Mouse (Mus musculus): ENCODE results near the gene Kdm4c. TPM values are rescaled to one million over a fixed set of nuclear protein-coding genes. Genes with fewer than 3 reads are reported as not detected.
A peak's percentile ranks its signal among the peaks of the same experiment; 100 is the strongest.

Gene Kdm4c
- polyA plus RNA-seq, 1 experiment from 2014 or later = 6.5 TPM

- no peak for ATAC-seq
- no peak for TF ChIP-seq CTCF (IDR thresholded peaks at IDR 0.05; ENCODE audit: low read depth)
- no peaks in the 10 kb centered on the region for H3K27me3 ChIP-seq (replicated peaks; ENCODE audit: control insufficient read depth, insufficient read depth, low read length)
- no peak overlapping the region for H3K4me3 ChIP-seq (ENCODE audit: low read depth, low read length)
- no peak overlapping the region for H3K27ac ChIP-seq (ENCODE audit: low read depth, low read length)
- H3K4me2 ChIP-seq (replicated peaks; ENCODE audit: low read depth) = no peak overlapping the region
- no peak overlapping the region for H3K9ac ChIP-seq (ENCODE audit: low read depth, low read length)
- no peaks in the 10 kb centered on the region for H3K36me3 ChIP-seq (ENCODE audit: control insufficient read depth, insufficient read depth)
- H3K4me1 ChIP-seq (replicated peaks; ENCODE audit: control insufficient read depth, insufficient read depth, low read length) = no peaks in the 10 kb centered on the region
- 84% methylated on average over 3 of the region's 3 CpGs for WGBS
- no peaks in the 10 kb centered on the region for H3K9me3 ChIP-seq (ENCODE audit: control insufficient read depth)
Measured at GRCm38 (mm10) chr4:74233534-74233933, 8.8 kb upstream of the Kdm4c start.

GRCm38 (mm10) chr4:74251348-74252244 is 9.3 kb downstream of the Kdm4c start:
- peak; percentile 40 for TF ChIP-seq CTCF (IDR thresholded peaks at IDR 0.05; ENCODE audit: low read depth)
- Histone ChIP-seq H3K9ac (ENCODE audit: low read depth, low read length) (peak overlapping the region; percentile 88), H3K27ac (ENCODE audit: low read depth, low read length) (peak overlapping the region; percentile 88), H3K4me3 (ENCODE audit: low read depth, low read length) (peak overlapping the region; percentile 98), H3K4me1 (replicated peaks; ENCODE audit: control insufficient read depth, insufficient read depth, low read length) (no peaks in the 10 kb centered on the region), H3K36me3 (ENCODE audit: control insufficient read depth, insufficient read depth) (no peaks in the 10 kb centered on the region), H3K9me3 (ENCODE audit: control insufficient read depth) (no peaks in the 10 kb centered on the region), H3K27me3 (replicated peaks; ENCODE audit: control insufficient read depth, insufficient read depth, low read length) (no peaks in the 10 kb centered on the region), H3K4me2 (replicated peaks; ENCODE audit: low read depth) (peak overlapping the region; percentile 89)
- ATAC-seq = peak; percentile 99
- WGBS = under 1% methylated on average over 59 of the region's 68 CpGs

DNA sequence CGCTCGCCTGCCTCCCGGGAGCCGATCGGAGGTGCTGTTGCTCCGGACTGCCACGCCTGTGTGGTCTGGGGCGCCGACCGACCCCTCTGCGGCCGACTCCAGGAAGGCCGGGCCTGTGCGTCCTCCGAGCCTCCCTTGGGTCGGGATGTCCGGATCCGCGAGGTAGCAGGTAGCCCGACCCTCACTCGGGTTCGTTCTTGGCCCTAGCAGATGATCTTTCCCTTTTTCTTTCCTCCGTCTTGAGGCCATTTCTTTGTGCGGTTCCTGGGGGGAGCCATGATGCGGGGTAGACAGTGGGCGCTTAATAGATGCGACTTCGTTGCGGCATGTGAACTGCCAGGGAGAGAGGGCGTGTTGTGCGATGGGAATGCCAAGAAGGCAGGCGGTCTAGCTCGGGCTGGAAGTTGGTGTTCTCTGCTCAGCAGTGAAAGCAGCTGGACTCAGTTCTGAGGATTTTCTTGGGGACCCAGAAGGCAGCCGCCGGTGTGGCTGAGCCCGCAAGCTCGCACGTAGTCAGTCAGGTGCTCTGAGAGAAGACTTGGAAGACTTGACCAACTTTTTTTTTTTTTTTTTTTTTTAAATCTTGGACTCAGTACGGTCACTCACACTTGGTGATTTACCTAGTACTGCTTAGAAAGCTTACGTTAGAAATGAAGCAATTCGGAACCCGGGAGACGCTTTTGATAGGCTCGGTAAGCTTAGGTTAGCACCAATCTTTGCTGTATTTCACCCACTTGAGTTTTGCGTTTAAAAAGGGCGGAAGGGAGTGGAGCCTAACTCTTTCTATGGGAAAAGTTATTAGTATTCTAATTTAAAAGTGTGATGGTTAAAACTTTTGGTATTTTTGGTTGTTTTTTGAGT is 10.2 kb downstream of the Kdm4c start:
- Histone ChIP-seq H3K9me3 (ENCODE audit: control insufficient read depth) (no peaks in the 10 kb centered on the region), H3K4me2 (replicated peaks; ENCODE audit: low read depth) (peak overlapping the region; percentile 89), H3K4me1 (replicated peaks; ENCODE audit: control insufficient read depth, insufficient read depth, low read length) (no peaks in the 10 kb centered on the region), H3K9ac (ENCODE audit: low read depth, low read length) (peak overlapping the region; percentile 88), H3K27ac (ENCODE audit: low read depth, low read length) (peak overlapping the region; percentile 88), H3K4me3 (ENCODE audit: low read depth, low read length) (peak overlapping the region; percentile 98), H3K36me3 (ENCODE audit: control insufficient read depth, insufficient read depth) (no peaks in the 10 kb centered on the region), H3K27me3 (replicated peaks; ENCODE audit: control insufficient read depth, insufficient read depth, low read length) (no peaks in the 10 kb centered on the region)
- peak; percentile 14; the same call in 1 of the 2 replicates for ATAC-seq
- under 1% methylated on average over 46 of the region's 46 CpGs for WGBS
- TF ChIP-seq CTCF (IDR thresholded peaks at IDR 0.05; ENCODE audit: low read depth) = no peak

DNA sequence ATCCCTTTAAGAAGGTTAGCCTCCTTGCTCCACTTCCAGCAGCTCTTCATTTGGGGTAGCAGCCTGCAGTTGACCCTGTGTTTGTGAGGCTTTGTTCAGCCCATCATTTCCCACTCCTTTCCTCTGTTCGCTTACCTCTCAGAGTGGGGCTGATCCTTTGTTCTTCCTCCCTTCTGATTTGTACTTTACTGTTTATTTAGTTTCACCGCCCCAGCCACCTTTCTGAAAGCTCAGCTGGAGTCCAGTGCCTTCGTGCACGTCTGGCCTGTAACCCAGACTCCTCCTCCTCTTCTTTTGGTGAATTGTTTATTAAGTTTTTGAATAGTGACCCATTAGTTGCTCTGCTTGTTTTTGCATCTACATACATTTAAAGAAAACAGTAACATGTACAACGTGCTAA is 15.6 kb downstream of the Kdm4c start:
- H3K4me1 ChIP-seq (replicated peaks; ENCODE audit: control insufficient read depth, insufficient read depth, low read length) = no peaks in the 10 kb centered on the region
- H3K27me3 ChIP-seq (replicated peaks; ENCODE audit: control insufficient read depth, insufficient read depth, low read length) = no peaks in the 10 kb centered on the region
- H3K27ac ChIP-seq (ENCODE audit: low read depth, low read length) = no peak overlapping the region
- H3K4me2 ChIP-seq (replicated peaks; ENCODE audit: low read depth) = no peak overlapping the region
- no peaks in the 10 kb centered on the region for H3K36me3 ChIP-seq (ENCODE audit: control insufficient read depth, insufficient read depth)
- no peaks in the 10 kb centered on the region for H3K9me3 ChIP-seq (ENCODE audit: control insufficient read depth)
- TF ChIP-seq CTCF (IDR thresholded peaks at IDR 0.05; ENCODE audit: low read depth) = no peak
- no peak overlapping the region for H3K9ac ChIP-seq (ENCODE audit: low read depth, low read length)
- H3K4me3 ChIP-seq (ENCODE audit: low read depth, low read length) = no peak overlapping the region
- ATAC-seq = no peak
- 41% methylated on average over 5 of the region's 5 CpGs for WGBS

DNA sequence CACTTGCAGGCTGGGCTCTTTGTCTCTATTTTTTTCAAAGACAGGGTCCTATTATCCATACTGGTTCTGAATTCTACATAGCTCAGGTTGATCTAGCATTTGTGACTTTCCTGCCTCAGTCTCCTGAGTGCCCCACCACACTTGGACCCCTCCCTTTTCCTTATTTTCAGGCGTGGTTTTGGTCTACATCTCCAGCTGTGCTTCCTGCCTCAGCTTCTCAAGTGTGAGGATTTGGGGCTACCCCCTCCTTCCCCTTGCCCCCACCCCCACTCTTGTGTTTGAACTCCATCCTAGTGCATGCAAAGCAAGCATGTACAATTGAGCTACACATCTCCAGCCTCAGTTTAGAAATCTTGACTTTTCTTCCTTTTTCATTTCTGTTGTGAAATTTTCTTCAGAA is 16.2 kb downstream of the Kdm4c start:
- no peaks in the 10 kb centered on the region for H3K4me1 ChIP-seq (replicated peaks; ENCODE audit: control insufficient read depth, insufficient read depth, low read length)
- no peak overlapping the region for H3K27ac ChIP-seq (ENCODE audit: low read depth, low read length)
- no peaks in the 10 kb centered on the region for H3K27me3 ChIP-seq (replicated peaks; ENCODE audit: control insufficient read depth, insufficient read depth, low read length)
- WGBS = 64% methylated on average over 1 of the region's 1 CpGs
- no peak overlapping the region for H3K4me2 ChIP-seq (replicated peaks; ENCODE audit: low read depth)
- ATAC-seq = no peak
- no peak overlapping the region for H3K4me3 ChIP-seq (ENCODE audit: low read depth, low read length)
- no peak for TF ChIP-seq CTCF (IDR thresholded peaks at IDR 0.05; ENCODE audit: low read depth)
- H3K9me3 ChIP-seq (ENCODE audit: control insufficient read depth) = no peaks in the 10 kb centered on the region
- 0 out of 2 replicates have a peak, but pooled peaks cover 1% of the 10 kb centered on the region for H3K36me3 ChIP-seq (ENCODE audit: control insufficient read depth, insufficient read depth)
- no peak overlapping the region for H3K9ac ChIP-seq (ENCODE audit: low read depth, low read length)

- WGBS = 37% methylated on average over 3 of the region's 3 CpGs
- H3K27ac ChIP-seq (ENCODE audit: low read depth, low read length) = no peak overlapping the region
Measured at GRCm38 (mm10) chr4:74259331-74259730, 17.0 kb downstream of the Kdm4c start.

More at GRCm38 (mm10) chr4:74259331-74259730, 17.0 kb downstream of the Kdm4c start:
- no peak overlapping the region for H3K9ac ChIP-seq (ENCODE audit: low read depth, low read length)
- ATAC-seq = no peak
- TF ChIP-seq CTCF (IDR thresholded peaks at IDR 0.05; ENCODE audit: low read depth) = no peak
- no peaks in the 10 kb centered on the region for H3K27me3 ChIP-seq (replicated peaks; ENCODE audit: control insufficient read depth, insufficient read depth, low read length)
- no peaks in the 10 kb centered on the region for H3K4me1 ChIP-seq (replicated peaks; ENCODE audit: control insufficient read depth, insufficient read depth, low read length)
- no peaks in the 10 kb centered on the region for H3K9me3 ChIP-seq (ENCODE audit: control insufficient read depth)
- no peak overlapping the region for H3K4me3 ChIP-seq (ENCODE audit: low read depth, low read length)
- H3K36me3 ChIP-seq (ENCODE audit: control insufficient read depth, insufficient read depth) = peaks cover 9% of the 10 kb centered on the region; the same call in 1 of the 2 replicates
- H3K4me2 ChIP-seq (replicated peaks; ENCODE audit: low read depth) = no peak overlapping the region
